Mouse (Mus musculus) retina, adult 2 months (tissue): ENCODE data around the gene Sprn.
"Not testable (repeated sequence)": the region's sequence is repeated elsewhere in the genome, so short reads cannot be mapped to it uniquely, and the experiment has no call there.

Experiments
- DNase-seq: peaks from one replicate; pipeline ENCODE4 v3.0.0-alpha.2; 2012; ENCODE audit warnings: low read depth, low spot score

The Sprn gene

DNA sequence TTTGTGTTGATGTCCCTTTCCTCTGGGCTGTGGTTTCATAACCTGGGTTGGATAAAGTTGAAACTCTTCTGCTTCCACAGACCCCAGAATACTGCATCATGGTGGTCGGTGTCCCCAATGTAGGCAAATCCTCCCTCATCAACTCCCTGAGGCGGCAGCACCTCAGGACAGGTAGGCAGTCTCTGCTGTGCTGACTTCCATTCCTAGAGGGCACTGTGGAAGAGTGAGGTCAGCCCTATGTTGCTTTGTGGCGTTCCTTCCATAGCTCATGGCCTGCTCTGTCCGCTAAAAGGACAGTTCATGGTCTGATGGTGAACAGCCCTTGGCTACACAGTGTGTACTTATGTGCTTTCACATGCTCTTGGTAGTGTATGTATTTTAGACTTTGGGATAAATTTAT is 10.1 kb downstream of the Sprn start:
- no peak for DNase-seq

DNA sequence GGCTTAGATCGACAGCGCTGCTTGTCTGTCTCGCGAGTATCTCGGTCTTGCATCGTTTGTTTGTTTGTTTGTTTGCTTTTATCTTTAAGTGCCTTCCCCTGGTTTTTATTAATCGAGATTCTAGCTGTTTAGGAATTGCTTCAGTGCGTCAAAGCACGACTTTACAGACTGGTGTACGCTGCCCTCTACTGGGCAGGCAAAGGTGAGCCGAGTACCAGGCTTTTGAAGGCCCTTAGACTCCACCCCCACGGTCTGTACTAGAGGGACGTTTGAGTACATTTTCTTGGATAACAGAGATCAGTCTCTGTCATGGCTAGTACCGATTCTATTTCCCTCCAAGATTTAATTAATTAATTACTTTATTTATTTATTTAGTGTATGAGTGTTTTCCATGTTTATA is 13.3 kb downstream of the Sprn start:
- peak; percentile 41 for DNase-seq

DNA sequence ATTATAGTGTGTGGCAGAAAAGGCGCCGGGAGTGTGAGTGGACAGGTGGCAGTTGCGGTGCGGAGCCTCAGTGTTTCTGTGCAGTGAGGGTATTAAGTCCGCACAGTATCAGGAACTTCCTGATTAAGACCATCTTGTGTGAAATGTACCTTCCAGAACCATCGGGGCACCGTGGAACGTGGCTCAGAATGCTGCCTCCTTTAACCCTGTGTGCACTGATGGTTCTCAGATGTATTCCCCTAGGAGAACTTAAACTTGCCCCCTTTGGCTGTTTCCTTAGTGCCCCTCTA is 16.7 kb downstream of the Sprn start:
- no peak for DNase-seq

DNA sequence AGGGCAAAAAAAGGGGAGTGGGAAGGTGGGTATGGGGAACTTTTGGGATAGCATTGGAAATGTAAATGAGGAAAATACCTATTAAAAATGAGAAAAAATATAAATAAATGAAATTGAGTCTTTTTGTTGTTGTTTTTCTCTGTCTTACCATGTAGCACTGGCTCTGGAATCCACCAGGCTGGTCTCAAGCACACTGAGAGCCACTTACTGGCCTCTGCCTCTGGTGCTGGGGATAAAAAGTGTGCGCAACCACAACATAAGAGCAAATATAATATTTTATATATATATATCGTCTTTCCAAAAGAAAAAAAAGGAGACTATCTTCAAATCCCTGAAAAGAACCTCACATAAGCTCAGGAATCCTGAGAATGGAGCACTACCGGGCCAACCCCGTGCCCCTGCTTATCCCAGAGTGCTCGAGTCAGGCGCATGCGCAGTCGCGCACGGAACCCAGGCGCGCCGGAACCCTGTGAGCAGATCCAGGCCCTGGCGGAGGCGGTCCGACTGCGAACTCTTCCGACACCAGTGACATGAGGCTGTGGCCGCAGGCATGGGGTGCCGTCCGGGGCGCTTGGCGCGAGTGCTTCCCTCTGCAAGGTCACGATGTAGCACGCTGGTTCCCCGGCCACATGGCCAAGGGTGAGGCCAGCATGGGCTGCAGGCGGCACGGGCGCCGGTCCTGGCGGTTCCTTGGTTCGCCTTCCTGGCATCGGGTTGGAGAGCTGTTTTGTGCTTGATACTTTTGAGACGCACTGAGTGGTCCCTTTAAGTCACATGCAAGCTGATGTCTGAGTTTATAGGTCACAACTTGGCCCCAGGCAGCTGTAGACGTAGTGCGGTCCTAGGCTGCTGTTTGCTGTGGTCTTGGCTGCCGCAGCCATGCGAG is 17.3 kb downstream of the Sprn start, which contains the start of gene Mtg1:
Gene Mtg1, plus strand, starts transcription at position 430 of the 886 bp plus-strand sequence.
- peak; percentile 89 for DNase-seq

DNA sequence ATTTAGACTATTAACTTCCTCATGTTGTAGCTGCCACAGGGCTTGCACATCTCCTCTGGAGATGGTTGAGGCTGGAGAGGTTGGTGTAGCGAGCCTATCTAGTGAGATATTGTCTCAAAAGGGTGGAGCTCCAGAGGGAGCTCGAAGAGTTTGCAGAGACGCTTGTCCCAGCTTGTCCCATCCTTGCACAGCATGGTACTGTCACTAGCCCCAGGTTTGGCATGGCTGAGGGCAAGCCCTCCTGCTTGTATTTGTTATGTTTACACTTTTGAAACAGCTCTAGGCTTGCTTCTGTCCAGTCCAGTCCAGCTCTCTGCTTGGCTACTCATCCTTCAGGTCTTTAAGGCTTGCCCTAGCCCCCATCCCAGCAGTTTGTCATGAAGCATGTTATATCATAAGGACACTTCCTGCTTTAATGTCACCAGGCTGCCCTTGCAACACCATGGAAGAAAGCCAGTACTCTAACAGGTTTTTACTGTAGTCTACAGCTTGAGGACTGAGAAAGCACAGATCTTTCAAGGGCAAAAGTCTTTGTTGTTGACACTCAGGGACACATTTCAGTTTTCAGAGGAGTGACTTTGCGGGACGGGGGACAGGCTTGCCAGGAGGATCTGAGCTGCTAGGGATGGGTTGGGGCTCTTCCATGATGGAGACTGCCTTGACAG is 19.4 kb downstream of the Sprn start:
- no peak for DNase-seq

DNA sequence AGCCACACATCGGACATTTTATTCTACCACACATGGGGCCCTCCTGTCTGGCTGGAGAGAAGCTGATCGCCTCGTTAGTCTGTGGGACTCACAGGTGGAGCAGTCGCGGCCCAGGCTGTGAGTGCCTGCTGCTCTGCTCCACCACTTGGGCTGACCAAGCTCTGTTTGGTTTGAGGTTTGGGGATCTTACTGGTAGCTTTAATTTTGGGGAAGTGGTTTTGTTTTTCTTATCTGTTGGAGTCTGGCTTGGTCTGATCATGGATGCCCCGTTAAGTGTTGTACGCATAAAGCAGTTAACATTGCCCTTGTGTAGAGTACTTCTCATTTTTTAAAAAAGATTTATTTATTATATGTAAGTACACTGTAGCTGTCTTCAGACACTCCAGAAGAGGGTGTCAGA is 20.6 kb downstream of the Sprn start:
- not testable (repeated sequence) for DNase-seq

DNA sequence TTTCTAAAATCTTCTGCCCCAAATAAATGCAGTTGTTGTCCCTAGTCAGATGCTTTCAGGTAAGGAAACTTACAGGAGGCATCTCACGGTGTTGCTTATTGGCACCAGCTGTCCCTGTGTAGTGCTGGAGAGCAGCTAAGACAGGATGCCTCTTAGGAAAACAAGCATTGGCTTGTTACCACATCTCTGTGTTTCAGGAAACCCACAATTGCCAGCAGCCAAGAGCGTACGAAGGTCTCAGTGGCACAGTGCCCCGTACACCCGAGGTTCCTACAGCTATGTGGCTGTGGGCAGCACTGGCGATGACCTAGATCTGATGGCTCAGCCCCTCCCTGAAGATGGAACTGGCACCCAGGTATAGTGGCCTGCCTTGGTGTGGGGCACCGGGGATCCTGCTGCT is 22.5 kb downstream of the Sprn start:
- DNase-seq, result not testable (repeated sequence)

DNA sequence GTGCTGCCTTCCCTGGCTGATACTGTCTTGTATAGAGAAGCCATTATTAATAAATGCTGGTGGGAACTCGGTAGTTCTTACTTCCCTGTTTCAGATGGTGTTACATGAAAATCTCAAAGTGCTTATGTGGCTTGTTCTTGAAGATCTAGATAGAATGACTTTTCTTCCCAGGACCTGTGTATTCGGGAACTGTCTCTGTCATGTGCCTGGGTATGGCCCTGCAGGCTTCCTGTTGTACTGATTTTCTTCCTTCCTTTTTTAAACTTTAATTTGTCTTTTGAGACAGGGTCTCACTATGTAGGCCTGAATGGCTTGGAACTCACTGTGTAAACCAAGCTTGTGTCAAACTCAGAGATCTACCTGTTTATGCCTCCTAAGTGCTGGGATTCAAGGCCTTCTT is 26.8 kb downstream of the Sprn start:
- no peak for DNase-seq

DNA sequence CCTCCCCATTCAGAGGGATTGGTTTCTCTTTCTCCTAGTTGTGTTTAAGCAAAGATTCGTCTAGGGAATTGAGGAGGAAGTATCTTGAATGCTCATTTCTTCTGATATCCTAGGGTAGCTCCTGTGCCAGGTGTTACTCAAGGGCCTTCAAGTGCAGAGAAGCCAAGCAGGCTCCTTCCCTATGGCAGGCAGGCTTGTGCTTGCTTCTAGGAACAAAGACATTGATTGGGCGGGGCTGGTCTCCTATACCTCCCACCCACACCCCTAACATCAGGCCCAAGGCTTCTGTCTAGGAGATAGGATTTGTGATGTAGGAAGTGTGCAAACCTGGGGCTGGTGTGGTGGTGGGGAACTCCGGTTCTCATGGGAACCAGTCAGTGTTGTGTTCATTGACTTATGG is 27.7 kb downstream of the Sprn start:
- no peak for DNase-seq

DNA sequence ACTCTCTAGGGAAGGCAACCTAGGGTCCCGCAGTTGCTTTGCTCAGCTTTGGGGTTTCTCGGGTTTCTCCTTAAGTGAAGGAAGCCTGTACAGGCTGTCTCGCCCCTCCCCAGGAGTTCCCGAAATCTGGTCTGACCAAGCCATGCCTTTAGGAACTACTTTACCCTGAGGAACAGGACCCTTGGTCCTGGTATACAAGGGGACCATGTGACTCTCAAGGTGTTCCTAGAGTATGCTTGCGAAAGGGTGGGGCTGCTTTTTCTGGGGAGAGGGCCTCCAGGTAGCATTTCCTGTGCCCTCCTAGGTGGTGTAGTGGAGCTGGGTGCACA is 28.7 kb downstream of the Sprn start:
- no peak for DNase-seq

DNA sequence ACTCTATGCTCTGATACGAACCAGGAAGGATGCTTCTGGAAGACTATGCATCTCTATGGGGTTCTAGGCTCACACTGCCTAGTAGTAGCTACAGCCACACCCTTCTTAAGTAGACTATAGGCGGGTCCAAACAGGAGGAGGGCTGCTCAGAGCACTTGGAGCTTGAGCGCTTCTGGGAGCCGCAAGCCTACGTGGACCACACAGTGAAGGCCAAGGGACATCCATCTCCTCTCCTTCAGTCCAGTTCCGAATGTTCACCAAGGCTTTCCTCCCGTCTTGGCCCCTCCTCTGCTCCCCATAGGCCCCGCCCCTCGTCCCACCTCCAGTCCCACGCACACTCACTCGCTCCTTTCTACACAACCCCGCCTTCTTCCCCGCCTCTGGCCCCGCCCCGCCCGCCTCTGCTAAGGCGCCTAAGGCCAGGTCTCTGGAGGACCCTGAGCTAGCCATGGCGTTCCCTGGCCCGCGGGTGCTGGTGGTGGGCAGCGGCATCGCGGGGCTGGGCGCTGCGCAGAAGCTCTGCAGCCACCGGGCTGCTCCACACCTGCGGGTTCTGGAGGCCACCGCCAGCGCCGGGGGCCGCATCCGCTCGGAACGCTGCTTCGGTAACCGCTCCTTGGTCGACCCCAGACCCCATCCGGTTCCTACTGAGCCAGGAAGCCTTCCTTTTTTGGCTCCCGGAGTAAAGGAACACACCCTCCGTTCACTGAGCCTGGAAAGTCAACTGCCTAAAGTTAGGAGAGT is 29.2 kb downstream of the Sprn start:
- peak; percentile 72 for DNase-seq

DNA sequence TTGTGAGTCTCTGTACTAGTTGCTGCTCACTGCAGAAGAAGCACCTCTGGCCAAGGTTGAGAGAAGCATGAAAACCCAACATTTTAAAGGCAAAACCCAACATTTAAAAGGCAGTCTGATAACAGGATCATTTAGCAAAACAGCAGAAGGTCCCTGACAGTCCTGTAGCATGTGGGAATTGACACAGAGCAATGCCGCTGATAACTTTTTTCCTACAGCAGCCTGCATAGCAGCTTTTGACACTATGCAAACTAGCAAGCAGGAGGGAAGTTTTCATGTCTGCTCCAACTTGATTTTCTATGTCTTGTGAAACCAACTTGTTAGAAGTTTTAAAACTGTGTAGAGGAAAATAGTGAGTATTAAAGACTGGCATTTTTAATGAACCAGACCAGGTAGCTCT is 30.3 kb downstream of the Sprn start:
- no peak for DNase-seq

DNA sequence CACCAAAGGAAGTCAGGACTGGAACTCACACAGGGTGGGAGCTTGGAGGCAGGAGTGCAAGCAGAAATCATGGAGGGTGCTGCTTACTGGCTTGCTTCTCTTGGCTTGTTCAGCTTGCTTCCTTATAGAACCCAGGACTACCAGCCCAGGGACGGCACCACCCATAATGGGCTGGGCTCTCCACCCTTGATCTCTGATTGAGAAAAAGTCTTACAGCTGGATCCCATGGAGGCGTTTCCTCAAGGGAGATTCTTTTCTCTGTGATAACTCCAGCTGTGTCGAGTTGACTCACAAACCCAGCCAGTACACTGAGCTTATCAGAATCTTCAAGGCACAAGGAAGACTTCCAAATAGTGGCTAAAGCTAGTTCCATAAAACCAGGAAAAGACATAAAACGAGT is 31.9 kb downstream of the Sprn start:
- no peak for DNase-seq

DNA sequence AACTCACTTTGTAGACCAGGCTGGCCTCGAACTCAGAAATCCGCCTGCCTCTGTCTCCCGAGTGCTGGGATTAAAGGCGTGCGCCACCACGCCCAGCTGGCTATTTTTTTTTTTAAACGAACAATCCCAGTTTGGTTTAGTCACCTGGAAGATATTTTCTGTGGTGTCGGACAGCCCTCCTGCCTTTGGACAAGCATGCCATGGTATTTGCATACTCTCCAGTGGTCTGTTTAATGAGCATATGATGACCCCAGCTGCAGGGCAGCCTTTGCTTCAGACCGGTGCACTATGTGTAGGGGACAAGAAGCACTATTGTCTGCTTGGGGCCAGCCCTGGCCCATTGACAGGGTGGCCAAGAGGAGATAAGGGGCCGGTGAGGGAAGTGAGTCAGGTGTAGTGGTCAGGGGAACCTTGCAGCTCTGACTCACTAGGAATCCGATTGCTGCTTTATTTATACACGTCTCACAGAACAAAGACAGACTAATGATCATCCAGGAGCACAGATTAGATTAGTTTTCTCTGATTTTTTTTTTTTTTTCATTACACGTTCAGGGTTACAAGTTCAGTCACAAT is 33.3 kb downstream of the Sprn start:
- no peak for DNase-seq

DNA sequence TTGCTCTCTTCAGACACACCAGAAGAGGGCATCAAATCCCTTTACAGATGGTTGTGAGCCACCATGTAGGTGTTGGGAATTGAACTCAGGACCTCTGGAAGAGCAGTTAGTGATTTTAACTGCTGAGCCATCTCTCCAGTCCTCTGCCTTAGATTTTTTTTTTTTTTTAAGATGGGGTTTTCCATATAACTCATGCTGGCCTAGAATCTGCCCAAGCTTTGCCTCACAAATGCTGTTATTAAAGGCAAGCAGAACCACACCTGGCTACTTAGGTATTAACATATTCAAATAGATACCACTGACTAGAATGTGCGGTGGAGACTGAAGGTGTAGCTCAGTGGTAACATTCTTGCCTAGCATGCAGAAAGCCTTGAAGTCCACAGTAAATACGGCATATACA is 34.2 kb downstream of the Sprn start:
- DNase-seq, result no peak

DNA sequence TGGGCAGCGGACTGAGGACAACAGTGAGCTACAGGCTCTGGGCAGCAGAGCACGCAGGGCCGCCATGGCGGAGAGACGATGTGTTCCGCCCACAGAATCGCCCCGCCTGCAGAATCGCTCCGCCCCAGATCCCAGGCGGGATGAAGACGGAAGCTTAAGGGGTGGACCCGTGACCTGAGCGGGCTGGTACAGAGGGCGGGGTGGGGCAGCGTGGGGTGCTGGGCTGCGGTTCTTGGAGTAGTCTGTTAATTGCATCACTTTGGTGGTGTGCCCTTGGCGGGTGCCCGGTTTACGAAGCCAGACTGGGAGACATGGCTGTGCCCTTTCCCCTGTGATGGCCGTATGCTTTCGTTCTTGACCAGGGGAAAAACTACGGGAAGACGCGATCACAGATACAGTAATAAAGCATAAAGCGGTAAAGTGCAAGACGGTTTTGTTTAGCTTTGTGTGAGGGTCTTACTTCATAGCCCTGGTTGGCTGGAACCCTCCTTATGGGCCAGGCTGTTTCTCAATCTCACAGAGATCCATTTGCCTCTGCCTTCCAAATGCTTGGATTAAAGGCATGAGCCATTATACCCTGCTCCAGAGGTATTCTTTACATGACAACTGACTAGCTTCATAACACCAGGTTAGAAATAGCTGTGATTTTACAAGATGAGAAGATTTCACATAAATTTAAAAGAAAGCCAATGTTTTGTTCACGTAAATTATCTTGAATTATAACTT is 38.2 kb downstream of the Sprn start, which contains the start of gene Echs1:
Gene Echs1, minus strand, starts transcription at position 148 of the 726 bp plus-strand sequence.
- DNase-seq, result peak; percentile 68

DNA sequence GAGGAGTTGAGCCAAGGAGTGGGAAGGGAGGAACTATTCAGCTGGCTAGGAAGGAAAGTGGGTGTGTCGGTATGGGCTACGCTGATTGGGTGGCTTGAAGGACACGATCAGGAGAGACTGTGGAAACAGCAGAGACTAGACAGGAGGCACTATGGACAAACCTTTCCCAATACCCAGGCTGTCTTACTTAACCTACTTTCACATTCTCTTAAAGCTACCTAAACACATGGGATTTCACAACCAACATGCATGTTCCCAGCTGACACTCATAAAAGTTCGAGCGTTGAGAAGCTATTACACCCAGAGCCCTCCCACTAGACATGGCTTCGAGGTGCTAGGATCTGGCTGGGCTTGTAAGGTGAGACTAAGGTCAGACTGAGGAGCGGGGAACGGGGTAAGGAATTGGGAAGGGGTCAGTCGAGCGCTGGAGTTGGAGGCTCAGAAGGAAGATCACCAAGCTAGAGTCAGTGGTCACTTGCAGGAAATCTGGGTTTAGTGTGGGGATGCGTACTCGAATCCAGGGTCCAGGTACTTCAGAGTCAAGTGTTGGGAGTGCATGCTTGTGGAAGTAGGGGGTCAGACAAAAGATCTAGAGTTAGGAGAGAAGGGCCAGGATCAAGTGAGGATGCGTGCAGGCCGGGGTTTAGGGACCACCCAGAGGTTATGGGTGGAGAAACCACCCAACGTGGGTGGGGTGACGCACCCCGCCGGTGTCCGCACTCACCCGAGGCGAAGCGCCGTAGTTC is 38.9 kb downstream of the Sprn start, which contains the start of gene Paox:
Gene Paox, plus strand, starts transcription at position 217 of the 746 bp plus-strand sequence.
- DNase-seq, result no peak

DNA sequence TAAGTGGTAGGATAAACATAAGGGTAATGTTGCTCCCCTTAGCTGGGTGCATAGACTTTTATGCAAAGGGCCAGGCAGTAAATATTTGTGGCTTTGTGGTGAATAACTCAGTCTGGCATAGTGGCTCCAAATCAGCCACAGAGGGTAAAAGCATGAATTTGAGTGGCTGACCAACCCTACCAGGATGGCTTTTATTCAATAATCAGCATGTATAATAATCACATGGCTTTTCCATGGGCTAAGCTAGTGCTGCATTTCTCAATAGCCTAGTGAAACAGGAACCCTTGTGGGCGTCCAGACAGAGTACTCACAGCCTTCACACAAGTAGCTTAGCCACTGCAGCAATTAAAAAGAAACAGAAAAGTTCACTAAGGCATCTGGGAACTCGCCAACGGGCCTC is 42.7 kb downstream of the Sprn start:
- no peak for DNase-seq

DNA sequence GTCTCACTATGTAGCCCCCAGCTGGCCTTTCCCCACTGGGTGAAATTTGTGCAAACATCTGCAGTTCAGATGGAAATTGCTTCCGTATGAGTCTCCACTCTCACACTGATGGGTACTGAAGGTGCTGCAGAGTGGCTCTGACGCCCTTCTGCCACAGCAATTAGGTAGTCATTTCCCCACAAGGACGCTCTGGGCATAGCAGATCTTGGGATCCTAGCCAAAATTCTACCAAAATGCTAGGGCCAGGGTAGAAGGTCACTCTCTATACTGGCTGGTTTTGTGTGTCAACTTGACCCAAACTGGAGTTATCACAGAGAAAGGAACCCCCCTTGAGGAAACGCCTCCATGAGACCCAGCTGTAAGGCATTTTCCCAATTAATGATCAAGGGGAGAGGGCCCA is 50.7 kb downstream of the Sprn start:
- no peak for DNase-seq

DNA sequence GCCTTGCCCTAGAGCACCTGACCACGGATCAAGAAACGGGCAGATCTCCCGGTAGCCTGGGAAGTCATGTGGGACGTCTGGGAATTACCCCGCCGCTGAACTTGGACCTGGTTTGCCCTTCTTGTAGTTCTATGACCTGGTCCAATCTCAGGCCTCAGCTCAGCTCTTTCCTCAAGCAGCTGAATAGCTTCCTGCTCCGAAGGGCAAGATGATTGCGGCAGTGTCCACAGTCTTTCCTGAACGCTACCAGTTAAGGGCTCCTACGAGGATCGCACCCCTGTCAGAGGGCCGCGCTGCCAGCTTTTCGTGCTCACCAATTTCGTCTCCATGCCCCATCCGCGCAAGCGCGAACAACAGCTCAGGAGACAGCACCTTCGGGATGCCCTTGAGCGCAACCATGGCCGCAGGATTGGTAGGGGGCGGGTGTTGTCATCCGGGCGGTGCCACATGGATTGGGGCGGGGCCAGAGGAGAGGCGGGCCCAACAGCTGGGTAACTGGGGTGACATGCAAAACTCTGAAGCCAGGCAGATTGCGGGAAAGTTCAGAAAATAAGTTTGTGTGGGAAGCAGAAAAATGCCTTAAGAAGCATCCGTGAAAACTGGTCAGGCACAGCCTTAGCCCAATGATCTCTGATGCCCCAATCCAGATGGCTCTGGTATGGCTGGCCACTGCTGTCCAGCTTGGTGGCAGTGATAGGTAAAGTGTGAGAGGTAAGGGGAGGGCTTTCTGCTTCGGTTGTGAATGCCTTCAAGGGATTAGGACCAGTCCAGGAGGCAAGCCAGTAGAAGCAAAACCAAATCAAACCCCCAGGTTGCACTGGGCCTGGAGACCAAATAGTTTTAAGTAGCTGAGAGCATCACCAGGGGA is 52.5 kb downstream of the Sprn start, which contains the start of gene Fuom:
Gene Fuom, minus strand, starts transcription at position 449 of the 868 bp plus-strand sequence.
- peak; percentile 71 for DNase-seq
